Mouse (Mus musculus) hindbrain, embryonic 11.5 days (tissue): Measurements from ENCODE around the gene Thbs4. TPM values are rescaled to one million over a fixed set of nuclear protein-coding genes. Genes with fewer than 3 reads are reported as not detected.

ENCODE experiments used
- ATAC-seq: fragments of 200-750 bp; cut with Nextera tagmentation; 2 replicates; pipeline ENCODE4 v1.8.0; 2017; ENCODE audit warnings: mild to moderate bottlenecking, moderate TSS enrichment, moderate library complexity; ENCODE audit not compliant: low FRiP score
- DNase-seq: peaks from one replicate; pipeline ENCODE4 v3.0.0-alpha.2; 2015; ENCODE audit warnings: low spot score
- H3K27ac ChIP-seq: fragments of 300-500 bp; sonication (generic); 2 replicates; pipeline ENCODE4 v1.5.1; 2014; ENCODE audit warnings: mild to moderate bottlenecking, low read depth, low read length
- H3K27me3 ChIP-seq: fragments of 300-500 bp; sonication (generic); 2 replicates; pipeline ENCODE4 v1.6.1; 2014; ENCODE audit warnings: mild to moderate bottlenecking, low read length, moderate library complexity, mixed read lengths; ENCODE audit not compliant: control insufficient read depth, insufficient read depth
- H3K36me3 ChIP-seq: fragments of 300-500 bp; sonication (generic); 2 replicates; pipeline ENCODE4 v1.6.1; 2014; ENCODE audit warnings: mild to moderate bottlenecking, low read length, moderate library complexity, mixed read lengths; ENCODE audit not compliant: control insufficient read depth, insufficient read depth
- H3K4me1 ChIP-seq: fragments of 300-500 bp; sonication (generic); replicated peaks from 2 replicates; pipeline ENCODE4 v1.6.1; 2014; ENCODE audit warnings: low read length, mixed read lengths; ENCODE audit not compliant: control insufficient read depth, insufficient read depth
- H3K4me2 ChIP-seq: fragments of 300-500 bp; sonication (generic); replicated peaks from 2 replicates; pipeline ENCODE4 v1.6.1; 2014; ENCODE audit warnings: mild to moderate bottlenecking, low read depth, low read length
- H3K4me3 ChIP-seq: fragments of 300-500 bp; sonication (generic); 2 replicates; pipeline ENCODE4 v1.5.1; 2014; ENCODE audit warnings: low read depth, low read length
- H3K9ac ChIP-seq: fragments of 300-500 bp; sonication (generic); 2 replicates; pipeline ENCODE4 v1.6.1; 2014; ENCODE audit warnings: low read depth, low read length
- H3K9me3 ChIP-seq: fragments of 300-500 bp; sonication (generic); 2 replicates; pipeline ENCODE4 v1.6.1; 2016; ENCODE audit warnings: low read length; ENCODE audit not compliant: control insufficient read depth
- WGBS: fragments of 180-500 bp; shearing (Covaris S2); extraction: QIAGEN DNeasy Blood & Tissue Kit; methylation state at CpG from one replicate; pipeline ENCODE4 v1.1.7; 2014; 5-methylcytosine and 5-hydroxymethylcytosine counted together
- polyA plus RNA-seq: library from polyadenylated mRNA; unstranded; fragments of >200 nt; fragmentation: Nextera tagmentation; extraction: Ambion mirVana; gene quantifications from 2 replicates; pipeline ENCODE4 v1.2.1, GENCODE M21; 2014

Thbs4 gene
- polyA plus RNA-seq, 1 experiment from 2014 or later, result 2.1 TPM

DNA sequence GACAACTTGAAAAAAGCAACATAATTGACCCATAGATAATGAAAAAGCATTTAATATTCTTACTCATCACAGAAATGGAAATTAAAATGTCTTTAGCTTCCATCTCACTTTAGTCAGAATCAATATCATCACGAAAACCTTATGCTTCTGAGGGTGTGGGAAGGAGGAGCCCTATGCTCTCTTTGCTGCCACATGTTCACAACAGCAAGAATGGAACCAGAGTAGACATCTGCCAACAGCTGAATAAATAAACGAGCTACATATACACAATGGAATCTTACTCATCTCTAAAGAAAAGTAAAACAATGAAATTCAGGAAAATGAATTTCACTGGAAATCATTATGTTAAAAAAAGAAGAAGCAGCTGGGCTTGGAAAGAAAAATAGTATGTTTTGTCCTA, 4.2 kb upstream of the Thbs4 start:
- ATAC-seq, result no peak
- H3K36me3 ChIP-seq, result no peaks in the 10 kb centered on the region
- no peak overlapping the region for H3K27ac ChIP-seq
- no peak overlapping the region for H3K9ac ChIP-seq
- no peak overlapping the region for H3K4me2 ChIP-seq
- no peaks in the 10 kb centered on the region for H3K9me3 ChIP-seq
- DNase-seq, result no peak
- H3K4me1 ChIP-seq, result 0 out of 2 replicates have a peak, but pooled peaks cover 3% of the 10 kb centered on the region
- H3K27me3 ChIP-seq, result peaks cover 7% of the 10 kb centered on the region
- WGBS, result 89% methylated on average over 2 of the region's 2 CpGs
- no peak overlapping the region for H3K4me3 ChIP-seq

DNA sequence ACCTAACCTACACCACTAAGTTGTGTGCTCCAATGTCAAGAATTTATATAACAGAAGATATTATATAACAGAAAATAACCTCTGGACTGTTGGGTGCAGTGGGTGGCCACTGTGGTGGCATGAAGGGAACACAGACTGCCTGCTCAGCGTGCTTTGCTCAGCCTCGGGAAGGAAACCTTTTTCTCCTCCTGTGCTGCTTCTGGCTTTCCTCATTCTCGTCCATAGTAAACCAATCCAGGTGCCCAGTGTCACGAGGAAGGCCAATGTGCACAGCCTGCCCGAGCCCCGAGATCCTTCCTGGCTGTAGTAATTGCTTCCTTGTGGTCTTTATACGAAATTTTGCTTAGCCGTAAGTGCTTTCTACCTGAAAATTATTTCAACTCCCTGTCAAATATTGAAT, 982 bp downstream of the Thbs4 start:
- H3K9me3 ChIP-seq, result no peaks in the 10 kb centered on the region
- H3K4me1 ChIP-seq, result 0 out of 2 replicates have a peak, but pooled peaks cover 3% of the 10 kb centered on the region
- no peak overlapping the region for H3K27ac ChIP-seq
- no peak overlapping the region for H3K4me2 ChIP-seq
- DNase-seq (no peak), ATAC-seq (no peak)
- no peak overlapping the region for H3K9ac ChIP-seq
- peaks cover 10% of the 10 kb centered on the region for H3K27me3 ChIP-seq
- WGBS, result 80% methylated on average over 8 of the region's 8 CpGs
- H3K36me3 ChIP-seq, result no peaks in the 10 kb centered on the region
- no peak overlapping the region for H3K4me3 ChIP-seq

DNA sequence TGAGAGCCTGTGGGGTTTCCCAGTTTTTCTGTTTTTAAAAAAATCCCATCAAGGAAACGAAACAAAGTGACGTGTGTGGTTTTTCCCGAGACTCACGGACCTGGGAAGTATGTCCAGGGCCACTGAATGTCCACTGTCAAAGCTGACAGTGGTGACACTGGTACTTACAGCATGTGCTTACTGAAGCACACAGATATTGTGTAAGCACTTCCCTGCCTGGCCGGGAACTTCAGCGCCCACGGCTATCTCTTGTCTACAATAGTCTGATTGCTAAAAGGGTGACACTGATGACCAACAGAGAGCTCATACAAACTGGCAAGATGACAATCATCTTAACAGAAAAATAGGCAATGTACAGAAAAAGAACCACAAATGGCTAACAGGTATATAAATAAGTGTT, 3.1 kb downstream of the Thbs4 start:
- WGBS, result 86% methylated on average over 7 of the region's 7 CpGs
- H3K9ac ChIP-seq, result no peak overlapping the region
- no peak overlapping the region for H3K27ac ChIP-seq
- DNase-seq, result no peak
- no peak for ATAC-seq
- peaks cover 10% of the 10 kb centered on the region for H3K27me3 ChIP-seq
- H3K9me3 ChIP-seq, result no peaks in the 10 kb centered on the region
- no peak overlapping the region for H3K4me3 ChIP-seq
- no peak overlapping the region for H3K4me2 ChIP-seq
- H3K4me1 ChIP-seq, result 0 out of 2 replicates have a peak, but pooled peaks cover 3% of the 10 kb centered on the region
- no peaks in the 10 kb centered on the region for H3K36me3 ChIP-seq

DNA sequence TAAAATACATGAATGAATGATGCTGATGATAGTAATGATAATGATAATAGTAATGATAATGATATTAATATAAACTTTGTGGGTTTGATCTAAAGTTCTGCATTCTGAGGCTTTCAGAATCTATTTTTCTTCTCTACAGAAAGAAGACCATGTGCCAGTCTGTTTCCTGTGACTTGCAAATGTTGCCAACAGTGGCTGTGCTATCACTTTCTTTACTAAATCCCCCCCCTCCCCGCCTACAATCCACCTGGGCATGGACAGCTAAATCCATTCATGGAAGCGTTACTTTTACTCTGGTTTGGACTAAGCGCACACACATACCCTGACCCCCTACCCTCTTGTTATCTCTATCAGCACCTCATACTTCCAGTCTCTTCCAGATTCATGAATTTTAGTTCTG, 10.3 kb downstream of the Thbs4 start:
- Histone ChIP-seq H3K9me3 (no peaks in the 10 kb centered on the region), H3K4me3 (no peak overlapping the region), H3K9ac (no peak overlapping the region), H3K27me3 (no peaks in the 10 kb centered on the region), H3K4me1 (no peaks in the 10 kb centered on the region), H3K27ac (no peak overlapping the region), H3K36me3 (no peaks in the 10 kb centered on the region), H3K4me2 (no peak overlapping the region)
- 92% methylated on average over 3 of the region's 3 CpGs for WGBS
- no peak for DNase-seq
- no peak for ATAC-seq

DNA sequence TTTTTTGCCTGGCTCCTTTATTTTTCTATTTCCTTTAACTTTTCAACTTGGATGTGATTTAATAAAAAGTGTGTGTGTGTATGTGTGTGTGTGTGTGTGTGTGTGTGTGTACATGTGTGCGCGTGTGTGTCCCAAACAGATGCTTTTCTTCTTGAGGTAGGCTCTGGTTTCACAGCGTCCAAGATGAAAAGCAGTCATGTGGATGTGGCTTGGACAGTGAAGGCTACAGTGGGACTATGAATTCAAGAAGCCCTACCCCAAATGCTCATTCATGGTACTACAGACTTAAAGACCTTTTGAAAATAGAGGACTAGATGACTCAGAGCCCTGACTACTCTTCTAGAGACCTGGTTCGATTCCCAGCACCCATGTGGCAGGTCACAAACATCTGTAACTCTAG, 11.1 kb downstream of the Thbs4 start:
- WGBS, result 89% methylated on average over 4 of the region's 4 CpGs
- Histone ChIP-seq H3K4me3 (no peak overlapping the region), H3K9me3 (no peaks in the 10 kb centered on the region), H3K27me3 (no peaks in the 10 kb centered on the region), H3K4me2 (no peak overlapping the region), H3K4me1 (no peaks in the 10 kb centered on the region), H3K9ac (no peak overlapping the region), H3K27ac (no peak overlapping the region), H3K36me3 (no peaks in the 10 kb centered on the region)
- ATAC-seq (no peak), DNase-seq (no peak)

DNA sequence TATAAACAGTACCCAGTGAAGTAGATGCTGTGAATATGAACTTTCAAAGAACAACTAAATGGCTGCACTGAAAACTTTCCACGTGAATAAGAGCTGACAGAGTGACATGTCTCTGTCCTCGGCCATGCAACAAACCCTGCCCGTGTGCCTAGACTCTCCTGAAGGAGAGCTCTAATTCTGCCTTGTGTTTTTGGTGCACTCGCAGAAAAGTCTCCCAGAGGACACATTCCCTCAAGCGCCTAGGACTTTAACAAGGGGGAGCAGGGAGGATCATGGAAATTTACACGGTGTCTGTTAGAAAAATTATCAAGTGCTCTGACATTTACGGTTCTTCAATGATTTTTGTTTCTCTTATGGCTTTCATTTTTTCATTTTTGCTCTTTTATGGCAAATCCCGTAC, 13.7 kb downstream of the Thbs4 start:
- H3K27me3 ChIP-seq, result no peaks in the 10 kb centered on the region
- ATAC-seq, result no peak
- WGBS, result 69% methylated on average over 8 of the region's 8 CpGs
- H3K36me3 ChIP-seq, result no peaks in the 10 kb centered on the region
- H3K4me3 ChIP-seq, result no peak overlapping the region
- DNase-seq, result no peak
- no peak overlapping the region for H3K4me2 ChIP-seq
- H3K27ac ChIP-seq, result no peak overlapping the region
- H3K9me3 ChIP-seq, result no peaks in the 10 kb centered on the region
- no peak overlapping the region for H3K9ac ChIP-seq
- H3K4me1 ChIP-seq, result no peaks in the 10 kb centered on the region

DNA sequence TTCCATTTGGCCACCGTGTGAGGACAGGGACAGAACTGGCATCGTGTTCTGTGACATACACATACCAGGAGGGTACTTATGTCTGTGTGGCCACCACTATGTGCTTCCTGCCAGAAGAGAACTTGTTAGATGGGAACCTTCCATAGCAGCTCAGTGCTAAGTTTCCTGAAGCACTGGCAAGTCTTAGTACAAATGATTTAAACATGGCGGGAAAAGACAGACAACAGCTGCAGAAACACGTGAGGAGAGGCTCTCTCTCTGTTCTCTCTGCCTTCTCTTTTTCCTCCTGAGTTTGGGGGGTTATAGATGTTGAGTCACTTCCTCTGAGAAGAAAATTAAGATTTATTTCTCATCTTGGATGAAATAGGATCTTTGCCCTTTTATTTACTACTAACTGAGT, 14.5 kb downstream of the Thbs4 start:
- ATAC-seq (no peak), DNase-seq (no peak)
- Histone ChIP-seq H3K9me3 (no peaks in the 10 kb centered on the region), H3K4me1 (no peaks in the 10 kb centered on the region), H3K27ac (no peak overlapping the region), H3K4me2 (no peak overlapping the region), H3K36me3 (no peaks in the 10 kb centered on the region), H3K27me3 (no peaks in the 10 kb centered on the region), H3K4me3 (no peak overlapping the region), H3K9ac (no peak overlapping the region)
- WGBS, result 88% methylated on average over 4 of the region's 4 CpGs

DNA sequence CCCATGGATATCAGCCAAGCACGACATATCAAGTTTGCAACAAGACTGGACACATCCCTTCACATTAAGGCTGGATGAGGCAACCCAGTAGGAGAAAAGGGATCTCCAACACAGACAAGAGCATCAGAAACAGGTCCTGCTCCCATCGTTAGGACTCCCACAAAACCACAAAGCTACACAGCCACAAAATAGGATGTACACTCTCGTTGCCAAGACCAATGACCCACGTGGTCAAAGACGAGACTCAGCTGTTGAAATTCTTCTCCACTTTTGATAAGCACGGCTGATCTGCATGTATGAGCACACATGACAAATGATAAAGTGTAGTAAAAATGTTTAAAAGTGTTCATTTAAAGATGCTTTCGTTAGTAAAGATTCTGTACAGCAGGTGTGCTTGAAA, 16.0 kb downstream of the Thbs4 start:
- 90% methylated on average over 7 of the region's 7 CpGs for WGBS
- Histone ChIP-seq H3K27ac (no peak overlapping the region), H3K27me3 (no peaks in the 10 kb centered on the region), H3K4me2 (no peak overlapping the region), H3K9ac (no peak overlapping the region), H3K4me3 (no peak overlapping the region), H3K9me3 (no peaks in the 10 kb centered on the region), H3K36me3 (no peaks in the 10 kb centered on the region), H3K4me1 (no peaks in the 10 kb centered on the region)
- no peak for ATAC-seq
- no peak for DNase-seq

DNA sequence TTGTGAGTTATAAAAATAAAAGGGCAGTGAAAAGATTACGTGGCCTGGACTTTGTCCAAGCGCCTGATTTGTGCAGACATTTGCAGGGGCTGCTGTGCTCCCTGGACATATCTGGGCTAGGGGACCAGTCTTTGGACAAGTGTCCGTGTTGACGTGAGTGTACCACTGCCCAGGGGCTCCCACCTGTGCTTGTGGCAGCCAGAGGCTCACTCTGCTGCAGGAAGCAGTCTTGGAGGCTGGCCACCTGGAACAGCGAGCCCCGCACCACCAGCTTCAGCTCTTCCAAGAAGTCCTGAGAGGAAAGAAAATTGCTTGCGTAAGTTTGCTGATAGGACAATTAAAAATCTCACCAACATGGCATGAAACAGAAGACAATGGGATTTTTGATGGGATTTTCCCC, 18.7 kb downstream of the Thbs4 start:
- H3K4me3 ChIP-seq, result no peak overlapping the region
- H3K4me1 ChIP-seq, result no peaks in the 10 kb centered on the region
- DNase-seq (no peak), ATAC-seq (no peak)
- no peak overlapping the region for H3K27ac ChIP-seq
- no peaks in the 10 kb centered on the region for H3K9me3 ChIP-seq
- H3K27me3 ChIP-seq, result no peaks in the 10 kb centered on the region
- H3K36me3 ChIP-seq, result no peaks in the 10 kb centered on the region
- no peak overlapping the region for H3K4me2 ChIP-seq
- H3K9ac ChIP-seq, result no peak overlapping the region
- WGBS, result 94% methylated on average over 7 of the region's 7 CpGs
